Mouse (Mus musculus) olfactory bulb, adult 2 months (tissue): ENCODE measurements around the gene Olfr133.
"Not testable (repeated sequence)": the region's sequence is repeated elsewhere in the genome, so short reads cannot be mapped to it uniquely, and the experiment has no call there.

Source experiments
- CTCF ChIP-seq: fragments of 200-500 bp; IDR thresholded peaks from 2 replicates; pipeline ENCODE4 v1.5.1; 2012; ENCODE audit warnings: low read depth, mild to moderate bottlenecking, low read length, moderate library complexity; ENCODE audit not compliant: insufficient read depth
- POLR2A ChIP-seq: fragments of 200-500 bp; IDR thresholded peaks from 2 replicates; pipeline ENCODE4 v1.6.1; 2012; ENCODE audit warnings: mild to moderate bottlenecking, low read depth, low read length, moderate library complexity; ENCODE audit not compliant: insufficient read depth

- TF ChIP-seq CTCF, POLR2A: not testable (repeated sequence)
Measured at GRCm38 (mm10) chr17:38125371-38125770, 19.7 kb upstream of the Olfr133 start.
